In the genomic region with DNA sequence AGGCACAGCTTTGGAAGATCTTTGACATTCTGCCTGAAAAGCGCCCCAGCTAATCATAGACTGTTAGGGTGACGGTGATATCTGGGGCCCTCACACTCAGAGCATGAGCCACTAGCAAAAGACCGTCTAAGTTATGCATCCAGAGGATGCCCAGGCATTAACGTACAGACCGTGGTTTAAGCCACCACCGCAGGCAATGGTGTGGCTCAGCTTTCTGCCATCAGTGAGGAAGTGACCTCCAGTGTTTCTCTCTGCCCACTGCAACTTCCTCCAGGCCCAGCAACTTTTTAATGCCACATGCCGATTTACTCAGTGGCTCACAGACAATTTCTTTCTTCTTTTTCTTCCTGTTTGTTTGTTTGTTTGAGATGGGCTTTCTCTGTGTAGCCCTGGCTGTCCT, we compare ENCODE assay signal across 23 mouse cellular contexts. TPM values are rescaled to one million over a fixed set of nuclear protein-coding genes. Genes with fewer than 3 reads are reported as not detected.
DNase-seq lines count a peak whose midpoint lies in the region; ATAC-seq and TF ChIP-seq lines count a peak whose summit lies in the region.
"Had no signal": no experiment of that assay in that cellular context is flagged by ENCODE, and none has a peak within 500 bp of the region (broad histone marks: within the 10 kb centered on the region; RNA-seq: fewer than 3 reads in every experiment).

No protein-coding gene starts in this region.

- TF ChIP-seq EP300 in MEL (IDR thresholded peaks at IDR 0.05; ENCODE audit: low read depth in 1 of 2, low read length in 2 of 2), result no peak

- DNase-seq in 416B (ENCODE audit: low read depth), result peak; percentile 67
- DNase-seq in MEL (ENCODE audit: low read depth, low spot score), result no peak
- DNase-seq in left cerebral cortex, adult 18-20 months (ENCODE audit: low spot score in 2 of 2), result no peak
- no peak for DNase-seq in gastrocnemius, postnatal 10 days
- no peak for DNase-seq in layer of hippocampus, postnatal 14 days (ENCODE audit: low spot score in 2 of 2)
- DNase-seq in right cerebral cortex, postnatal 36 days (ENCODE audit: low spot score in 2 of 2), result no peak
- DNase-seq: adrenal gland, adult 2 months; adrenal gland, postnatal 14 days; cerebellum, adult 18-20 months; cerebellum, adult 9-10 months; cerebellum, postnatal 14 days; embryo, embryonic 11 days; gastrocnemius, postnatal 14 days; heart, adult 2 months had no signal

- H3K27ac ChIP-seq in MEL (ENCODE audit: control insufficient read depth, low read depth, low read length), result no peak overlapping the region
- H3K27ac ChIP-seq: embryonic facial prominence, embryonic 10.5 days; embryonic facial prominence, embryonic 13.5 days; forebrain, embryonic 12.5 days; forebrain, embryonic 15.5 days; heart, adult 2 months; hindbrain, embryonic 12.5 days; hindbrain, embryonic 15.5 days had no signal

- H3K4me1 ChIP-seq in MEL (ENCODE audit: control insufficient read depth in 1 of 2, insufficient read depth in 2 of 2, low read length in 2 of 2), result peaks cover 0 to 5% of the 10 kb centered on the region in 2 experiments; a peak in 1 of 4 replicates

- no peaks in the 10 kb centered on the region for H3K36me3 ChIP-seq in MEL (ENCODE audit: control insufficient read depth in 1 of 2, insufficient read depth in 2 of 2, low read length in 2 of 2)
- H3K36me3 ChIP-seq: embryonic facial prominence, embryonic 10.5 days; embryonic facial prominence, embryonic 13.5 days; forebrain, embryonic 12.5 days; forebrain, embryonic 15.5 days; hindbrain, embryonic 12.5 days; hindbrain, embryonic 15.5 days had no signal

- H3K9me3 ChIP-seq in MEL (replicated peaks; ENCODE audit: insufficient read depth, low read length), result no peaks in the 10 kb centered on the region
- H3K9me3 ChIP-seq: embryonic facial prominence, embryonic 10.5 days; embryonic facial prominence, embryonic 13.5 days; forebrain, embryonic 12.5 days; forebrain, embryonic 15.5 days; hindbrain, embryonic 12.5 days; hindbrain, embryonic 15.5 days had no signal

- H3K27me3 ChIP-seq in MEL (ENCODE audit: control insufficient read depth in 1 of 2, insufficient read depth in 2 of 2, low read length in 2 of 2), result peaks cover 2% of the 10 kb centered on the region in 2 experiments; a peak in 2 of 4 replicates

- TF ChIP-seq RAD21 in MEL (IDR thresholded peaks at IDR 0.05; ENCODE audit: low read depth, low read length), result peak; percentile 0; the same call in 1 of the 2 replicates

- no peaks in the 10 kb centered on the region for H3K79me2 ChIP-seq in MEL (ENCODE audit: control insufficient read depth, insufficient read depth, low read length, poor library complexity)

- ATAC-seq in common myeloid progenitor, adult 5-6 weeks (replicated peaks; ENCODE audit: low read depth, poor library complexity, severe bottlenecking), result peak; percentile 30
- ATAC-seq in megakaryocyte, adult 5-6 weeks (ENCODE audit: poor library complexity, severe bottlenecking), result peak; percentile 72
- ATAC-seq: forebrain, embryonic 15.5 days had no signal

- no peak for TF ChIP-seq CTCF in MEL (IDR thresholded peaks at IDR 0.05 in 2 of 3, conservative IDR thresholded peaks at IDR 0.05 in 1 of 3; ENCODE audit: control insufficient read depth in 1 of 3, insufficient read depth in 1 of 3, low read depth in 2 of 3, low read length in 3 of 3, poor library complexity in 1 of 3, severe bottlenecking in 1 of 3)

- H3K4me3 ChIP-seq in MEL (ENCODE audit: control insufficient read depth in 1 of 2, insufficient read depth in 1 of 2, low read depth in 2 of 2, low read length in 2 of 2), result no peak overlapping the region
- H3K4me3 ChIP-seq: embryonic facial prominence, embryonic 10.5 days; embryonic facial prominence, embryonic 13.5 days; erythroblast, embryonic 14.5 days; forebrain, embryonic 12.5 days; forebrain, embryonic 15.5 days; heart, adult 2 months; hindbrain, embryonic 12.5 days; hindbrain, embryonic 15.5 days had no signal

- TF ChIP-seq POLR2A in MEL (IDR thresholded peaks at IDR 0.05; ENCODE audit: control insufficient read depth in 1 of 2, insufficient read depth in 1 of 2, low read depth in 1 of 2, low read length in 2 of 2, poor library complexity in 1 of 2), result no peak

- no peak overlapping the region for H3K9ac ChIP-seq in MEL (ENCODE audit: control insufficient read depth, low read depth, low read length, poor library complexity, severe bottlenecking)
- H3K9ac ChIP-seq: embryonic facial prominence, embryonic 13.5 days; forebrain, embryonic 12.5 days; forebrain, embryonic 15.5 days; hindbrain, embryonic 12.5 days; hindbrain, embryonic 15.5 days had no signal

TF ChIP-seq in MEL, 35 proteins besides CTCF, POLR2A, EP300 and RAD21:
- no peak for TF ChIP-seq ZKSCAN1 (IDR thresholded peaks at IDR 0.05; ENCODE audit: low read depth, low read length)
- TF ChIP-seq CHD1 (IDR thresholded peaks at IDR 0.05; ENCODE audit: low read depth, low read length), result no peak
- no peak for TF ChIP-seq NRF1 (IDR thresholded peaks at IDR 0.05; ENCODE audit: insufficient read depth, low read depth, low read length, poor library complexity, severe bottlenecking)
- no peak for TF ChIP-seq MXI1 (IDR thresholded peaks at IDR 0.05; ENCODE audit: low read depth, low read length)
- TF ChIP-seq USF2 (IDR thresholded peaks at IDR 0.05; ENCODE audit: borderline replicate concordance in 1 of 2, insufficient read depth in 1 of 2, low read depth in 1 of 2, low read length in 2 of 2), result no peak
- no peak for TF ChIP-seq SIN3A (IDR thresholded peaks at IDR 0.05; ENCODE audit: low read length)
- TF ChIP-seq ZNF384 (IDR thresholded peaks at IDR 0.05; ENCODE audit: low read depth, low read length), result no peak
- TF ChIP-seq HCFC1 (IDR thresholded peaks at IDR 0.05; ENCODE audit: low read depth, low read length), result no peak
- TF ChIP-seq E2F4 (IDR thresholded peaks at IDR 0.05; ENCODE audit: borderline replicate concordance, low read depth, low read length), result no peak
- TF ChIP-seq BHLHE40 (IDR thresholded peaks at IDR 0.05; ENCODE audit: borderline replicate concordance, low read depth, low read length), result no peak
- TF ChIP-seq ZMIZ1 (IDR thresholded peaks at IDR 0.05; ENCODE audit: low read depth, low read length), result no peak
- no peak for TF ChIP-seq UBTF (IDR thresholded peaks at IDR 0.05; ENCODE audit: borderline replicate concordance, insufficient read depth, low read depth, low read length)
- no peak for TF ChIP-seq MYC (IDR thresholded peaks at IDR 0.05; ENCODE audit: low read depth, low read length)
- no peak for TF ChIP-seq MEF2A (IDR thresholded peaks at IDR 0.05; ENCODE audit: extremely low read depth, insufficient replicate concordance, low read depth, low read length, poor library complexity, severe bottlenecking)
- no peak for TF ChIP-seq NELFE (IDR thresholded peaks at IDR 0.05; ENCODE audit: low read depth, low read length)
- TF ChIP-seq GATA1 (IDR thresholded peaks at IDR 0.05; ENCODE audit: low read depth, low read length), result no peak
- TF ChIP-seq SMC3 (IDR thresholded peaks at IDR 0.05; ENCODE audit: low read depth, low read length), result no peak
- TF ChIP-seq MAFK (IDR thresholded peaks at IDR 0.05; ENCODE audit: borderline replicate concordance, low read depth, low read length), result no peak
- TF ChIP-seq ETS1 (IDR thresholded peaks at IDR 0.05; ENCODE audit: low read depth, low read length), result no peak

RNA-seq across cellular contexts. Expression of a gene that starts 2.8 kb away (rescaled TPM):
- 163 and 205 TPM in 2 replicates for total RNA-seq in MEL (2012; rRNA removed)
- polyA plus RNA-seq in MEL (2012; ENCODE audit: insufficient read depth in 1 of 2, insufficient read length in 2 of 2, low read depth in 1 of 2, low replicate concordance in 2 of 2, missing spikeins in 1 of 2), result 100 to 1,000 TPM in 1 of 2 experiments, 10 to 100 TPM in 1; 49.7 to 196 TPM
- 123 and 130 TPM in 2 replicates for total RNA-seq in common myeloid progenitor, adult 5-6 weeks (2017)
- 162 and 178 TPM in 2 replicates for total RNA-seq in megakaryocyte, adult 5-6 weeks (2015)
- 335 and 338 TPM in 2 replicates for total RNA-seq in megakaryocyte, adult 5-6 weeks (2017)
- total RNA-seq in left cerebral cortex, adult 18-20 months (2021), result 10 to 100 TPM; 82.6 to 90.6 TPM
- 10 to 100 TPM; 40.1 to 51.9 TPM for total RNA-seq in gastrocnemius, postnatal 10 days (2021)
- total RNA-seq in layer of hippocampus, postnatal 14 days (2021), result 10 to 100 TPM; 91.7 to 93.9 TPM
